Mouse (Mus musculus): Measurements from ENCODE around the gene Arhgap30.

- TF ChIP-seq MEF2A (IDR thresholded peaks at IDR 0.05; ENCODE audit: borderline replicate concordance, low read depth, low read length) (no peak), UBTF (IDR thresholded peaks at IDR 0.05; ENCODE audit: low read depth, low read length) (no peak), CTCF (conservative IDR thresholded peaks at IDR 0.05 in 1 of 2, IDR thresholded peaks at IDR 0.05 in 1 of 2; ENCODE audit: low read depth in 2 of 2, low read length in 2 of 2) (no peak), MXI1 (IDR thresholded peaks at IDR 0.05; ENCODE audit: low read depth, low read length) (no peak), POLR2A (IDR thresholded peaks at IDR 0.05; ENCODE audit: low read depth, low read length) (no peak)
Observed at GRCm38 (mm10) chr1:171445050-171445449, 56.3 kb downstream of the Arhgap30 start.

All from CH12.LX (cell line).